ENCODE assay signal across 23 mouse cellular contexts in genomic region chr11:121173203-121173602, GRCm38 (mm10). TPM values are rescaled to one million over a fixed set of nuclear protein-coding genes. Genes with fewer than 3 reads are reported as not detected.
A peak's percentile ranks its signal among the peaks of the same experiment; 100 is the strongest.
DNase-seq lines count a peak whose midpoint lies in the region; TF ChIP-seq lines count a peak whose summit lies in the region.
"Had no signal": no experiment of that assay in that cellular context is flagged by ENCODE, and none has a peak within 500 bp of the region (broad histone marks: within the 10 kb centered on the region; RNA-seq: fewer than 3 reads in every experiment).

No protein-coding gene starts in this region.

- TF ChIP-seq CTCF in brain, embryonic 14.5 days (IDR thresholded peaks at IDR 0.05; ENCODE audit: borderline replicate concordance, extremely low read depth, insufficient read depth, insufficient read length): no peak

- peak; percentile 58 for DNase-seq in gastrocnemius, adult 18-20 months (ENCODE audit: low spot score)
- no peak for DNase-seq in gastrocnemius, postnatal 10 days
- peak; percentile 13 to 26 for DNase-seq in layer of hippocampus, postnatal 10 days (ENCODE audit: low spot score in 2 of 2)
- no peak for DNase-seq in layer of hippocampus, adult 18-20 months (ENCODE audit: low spot score in 2 of 2)
- peak; percentile 5 for DNase-seq in brain, embryonic 14.5 days (ENCODE audit: low read depth)
- DNase-seq in skeletal muscle tissue, adult 2 months (ENCODE audit: low read depth, low spot score): peak; percentile 37
- no peak for DNase-seq in testis, postnatal 14 days (ENCODE audit: low spot score)
- DNase-seq: adrenal gland, postnatal 10 days; cerebellum, adult 9-11 months; cerebellum, postnatal 36 days; heart, adult 11 months; heart, postnatal 10 days had no signal

- TF ChIP-seq POLR2A in brain, embryonic 14.5 days (IDR thresholded peaks at IDR 0.05; ENCODE audit: borderline replicate concordance, extremely low read depth, insufficient read depth, insufficient read length, poor library complexity, severe bottlenecking): no peak

RNA-seq across cellular contexts. Expression of gene Uts2r, which starts 13.1 kb away (rescaled TPM):
- total RNA-seq in gastrocnemius, adult 18-20 months (2021): 1 to 10 TPM in 1 of 2 experiments, under 1 TPM in 1; 0.62 to 1.0 TPM
- 1 to 10 TPM; 2.2 to 3.2 TPM for total RNA-seq in gastrocnemius, postnatal 10 days (2021)
- under 1 TPM; 0.41 to 0.45 TPM for total RNA-seq in layer of hippocampus, postnatal 10 days (2021)
- total RNA-seq in layer of hippocampus, adult 18-20 months (2021): under 1 TPM; 0.25 to 0.37 TPM
- 0.26 and 0.30 TPM in 2 replicates for polyA plus RNA-seq in brain, embryonic 14.5 days (2012; rRNA removed)
- total RNA-seq: adrenal gland, postnatal 4 days; hematopoietic stem cell, adult 5-6 weeks; MEL had no signal
- polyA plus RNA-seq: C2C12; embryonic facial prominence, embryonic 13.5 days; forebrain, embryonic 12.5 days had no signal

RNA-seq across cellular contexts. Expression of gene Tex19.1, which starts 27.3 kb away (rescaled TPM):
- not detected for total RNA-seq in gastrocnemius, adult 18-20 months (2021)
- under 1 TPM in 1 of 2 experiments, not detected in 1; 0.14 TPM for total RNA-seq in gastrocnemius, postnatal 10 days (2021)
- total RNA-seq in layer of hippocampus, postnatal 10 days (2021): not detected
- total RNA-seq in layer of hippocampus, adult 18-20 months (2021): not detected
- polyA plus RNA-seq in brain, embryonic 14.5 days (2012; rRNA removed): not detected in 2 replicates
- total RNA-seq: adrenal gland, postnatal 10 days; adrenal gland, postnatal 4 days; gastrocnemius, postnatal 36 days; heart, postnatal 10 days; hematopoietic stem cell, adult 5-6 weeks had no signal
- polyA plus RNA-seq: forebrain, embryonic 12.5 days; forebrain, embryonic 16.5 days; heart, embryonic 14.5 days; hindbrain, embryonic 15.5 days had no signal

RNA-seq across cellular contexts. Expression of gene Hexdc, which starts 31.0 kb away (rescaled TPM):
- total RNA-seq in gastrocnemius, adult 18-20 months (2021): 1 to 10 TPM; 5.7 to 7.1 TPM
- 10 to 100 TPM in 1 of 2 experiments, 1 to 10 TPM in 1; 8.6 to 10.3 TPM for total RNA-seq in gastrocnemius, postnatal 10 days (2021)
- total RNA-seq in layer of hippocampus, postnatal 10 days (2021): 10 to 100 TPM; 38.7 to 41.1 TPM
- 10 to 100 TPM; 20.6 to 21.0 TPM for total RNA-seq in layer of hippocampus, adult 18-20 months (2021)
- 70.6 and 92.9 TPM in 2 replicates for polyA plus RNA-seq in brain, embryonic 14.5 days (2012; rRNA removed)

RNA-seq across cellular contexts. Expression of gene Ogfod3, which starts 31.3 kb away (rescaled TPM):
- 10 to 100 TPM; 12.3 TPM for total RNA-seq in gastrocnemius, adult 18-20 months (2021)
- total RNA-seq in gastrocnemius, postnatal 10 days (2021): 10 to 100 TPM; 13.2 to 13.5 TPM
- total RNA-seq in layer of hippocampus, postnatal 10 days (2021): 1 to 10 TPM; 7.4 to 9.5 TPM
- 1 to 10 TPM; 7.4 to 7.7 TPM for total RNA-seq in layer of hippocampus, adult 18-20 months (2021)
- polyA plus RNA-seq in brain, embryonic 14.5 days (2012; rRNA removed): 8.4 and 11.9 TPM in 2 replicates

RNA-seq across cellular contexts. Expression of gene Tex19.2, which starts 54.7 kb away (rescaled TPM):
- total RNA-seq in gastrocnemius, adult 18-20 months (2021): not detected
- not detected for total RNA-seq in gastrocnemius, postnatal 10 days (2021)
- total RNA-seq in layer of hippocampus, postnatal 10 days (2021): not detected
- total RNA-seq in layer of hippocampus, adult 18-20 months (2021): not detected
- polyA plus RNA-seq in brain, embryonic 14.5 days (2012; rRNA removed): not detected in 2 replicates
- total RNA-seq: adrenal gland, postnatal 10 days; adrenal gland, postnatal 4 days; gastrocnemius, postnatal 36 days; heart, postnatal 10 days; hematopoietic stem cell, adult 5-6 weeks had no signal
- polyA plus RNA-seq: embryonic facial prominence, embryonic 13.5 days; forebrain, embryonic 12.5 days; forebrain, embryonic 16.5 days; heart, embryonic 10.5 days; heart, embryonic 14.5 days; hindbrain, embryonic 15.5 days had no signal

Comparison
In these comparisons a context has a peak if more than half of its experiments do, and no peak if none do; other contexts are left out.
1. DNase-seq: peak in gastrocnemius, adult 18-20 months (single experiment), layer of hippocampus, postnatal 10 days (2 of 2), brain, embryonic 14.5 days (single experiment) and skeletal muscle tissue, adult 2 months (single experiment); none in gastrocnemius, postnatal 10 days (single experiment), layer of hippocampus, adult 18-20 months (0 of 2) and testis, postnatal 14 days (single experiment).